Mouse (Mus musculus): Measurements from ENCODE around the gene 5730522E02Rik. TPM values are rescaled to one million over a fixed set of nuclear protein-coding genes. Genes with fewer than 3 reads are reported as not detected.
"Not testable (repeated sequence)": the region's sequence is repeated elsewhere in the genome, so short reads cannot be mapped to it uniquely, and the experiment has no call there.

Gene 5730522E02Rik
- 0.46 and 1.0 TPM in 2 replicates for total RNA-seq (2021)
- long read RNA-seq: 0 reads

- DNase-seq: no peak
Measured at GRCm38 (mm10) chr11:26210582-26211180, at the start of gene 5730522E02Rik. Gene 5730522E02Rik, minus strand, starts transcription at chr11:26210763.

GRCm38 (mm10) chr11:26236540-26236939 is 26.0 kb upstream of the 5730522E02Rik start:
- no peak for DNase-seq

GRCm38 (mm10) chr11:26229895-26230294 is 19.3 kb upstream of the 5730522E02Rik start:
- no peak for DNase-seq

- not testable (repeated sequence) for DNase-seq
Measured at GRCm38 (mm10) chr11:26213643-26214042, 3.1 kb upstream of the 5730522E02Rik start.

GRCm38 (mm10) chr11:26209811-26210581 is 567 bp downstream of the 5730522E02Rik start:
- DNase-seq: peak; percentile 62

GRCm38 (mm10) chr11:26203466-26203865 is 7.1 kb downstream of the 5730522E02Rik start:
- DNase-seq: no peak

- no peak for DNase-seq
Measured at GRCm38 (mm10) chr11:26202842-26203241, 7.7 kb downstream of the 5730522E02Rik start.

GRCm38 (mm10) chr11:26201778-26202097 is 8.8 kb downstream of the 5730522E02Rik start:
- no peak for DNase-seq

- DNase-seq: peak; percentile 37
Measured at GRCm38 (mm10) chr11:26200970-26201777, 9.4 kb downstream of the 5730522E02Rik start.

GRCm38 (mm10) chr11:26195468-26195867 is 15.1 kb downstream of the 5730522E02Rik start:
- DNase-seq: no peak

GRCm38 (mm10) chr11:26187231-26187967 is 23.2 kb downstream of the 5730522E02Rik start:
- no peak for DNase-seq

GRCm38 (mm10) chr11:26170572-26170971 is 40.0 kb downstream of the 5730522E02Rik start:
- no peak for DNase-seq

GRCm38 (mm10) chr11:26167609-26167971 is 43.0 kb downstream of the 5730522E02Rik start:
- no peak for DNase-seq

- DNase-seq: no peak
Measured at GRCm38 (mm10) chr11:26166966-26167608, 43.5 kb downstream of the 5730522E02Rik start.

GRCm38 (mm10) chr11:26164651-26165259 is 45.8 kb downstream of the 5730522E02Rik start:
- DNase-seq: no peak

- no peak for DNase-seq
Measured at GRCm38 (mm10) chr11:26161354-26161753, 49.2 kb downstream of the 5730522E02Rik start.

GRCm38 (mm10) chr11:26159033-26159432 is 51.5 kb downstream of the 5730522E02Rik start:
- no peak for DNase-seq

- no peak for DNase-seq
Measured at GRCm38 (mm10) chr11:26140024-26140423, 70.5 kb downstream of the 5730522E02Rik start.

GRCm38 (mm10) chr11:26138013-26138412 is 72.5 kb downstream of the 5730522E02Rik start:
- DNase-seq: no peak

- DNase-seq: no peak
Measured at GRCm38 (mm10) chr11:26130911-26131310, 79.7 kb downstream of the 5730522E02Rik start.

- no peak for DNase-seq
Measured at GRCm38 (mm10) chr11:26129054-26129453, 81.5 kb downstream of the 5730522E02Rik start.
